Mouse (Mus musculus): ENCODE measurements around the gene Olfml2a.

DNA sequence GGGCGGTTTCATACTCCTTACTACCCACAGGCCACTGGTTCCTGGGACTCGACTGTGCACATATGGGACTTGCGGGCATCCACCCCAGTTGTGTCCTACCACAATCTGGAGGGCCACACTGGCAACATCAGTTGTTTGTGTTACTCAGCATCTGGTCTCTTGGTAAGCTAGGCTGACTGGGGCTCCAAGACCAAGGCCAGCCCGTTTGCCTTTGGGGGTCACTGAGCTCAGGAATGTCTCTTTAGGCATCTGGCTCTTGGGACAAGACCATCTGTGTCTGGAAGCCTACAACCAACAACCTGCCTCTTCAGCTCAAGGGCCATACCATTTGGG, 68.8 kb downstream of the Olfml2a start:
- no peak for TF ChIP-seq GATA1 (IDR thresholded peaks at IDR 0.05; ENCODE audit: low read depth, low read length)
- no peak for TF ChIP-seq CTCF (IDR thresholded peaks at IDR 0.05 in 2 of 3, conservative IDR thresholded peaks at IDR 0.05 in 1 of 3; ENCODE audit: control insufficient read depth in 1 of 3, insufficient read depth in 1 of 3, low read depth in 2 of 3, low read length in 3 of 3, poor library complexity in 1 of 3, severe bottlenecking in 1 of 3)
- TF ChIP-seq NELFE (IDR thresholded peaks at IDR 0.05; ENCODE audit: low read depth, low read length) = peak; percentile 15; the same call in 1 of the 2 replicates
- peak in 1 of 2 experiments; percentile 21; a peak in 1 of 4 replicates for TF ChIP-seq EP300 (IDR thresholded peaks at IDR 0.05; ENCODE audit: low read depth in 1 of 2, low read length in 2 of 2)
- TF ChIP-seq MXI1 (IDR thresholded peaks at IDR 0.05; ENCODE audit: low read depth, low read length) = no peak
- no peak for TF ChIP-seq TBP (IDR thresholded peaks at IDR 0.05; ENCODE audit: low read depth, low read length)
- no peak; a peak in 1 of 4 replicates for TF ChIP-seq POLR2A (IDR thresholded peaks at IDR 0.05; ENCODE audit: control insufficient read depth in 1 of 2, insufficient read depth in 1 of 2, low read depth in 1 of 2, low read length in 2 of 2, poor library complexity in 1 of 2)
- no peak for TF ChIP-seq TCF12 (IDR thresholded peaks at IDR 0.05; ENCODE audit: low read depth, low read length)

Measured in MEL (cell line).